Mouse (Mus musculus): Measurements from ENCODE around the gene Nrg3.

DNA sequence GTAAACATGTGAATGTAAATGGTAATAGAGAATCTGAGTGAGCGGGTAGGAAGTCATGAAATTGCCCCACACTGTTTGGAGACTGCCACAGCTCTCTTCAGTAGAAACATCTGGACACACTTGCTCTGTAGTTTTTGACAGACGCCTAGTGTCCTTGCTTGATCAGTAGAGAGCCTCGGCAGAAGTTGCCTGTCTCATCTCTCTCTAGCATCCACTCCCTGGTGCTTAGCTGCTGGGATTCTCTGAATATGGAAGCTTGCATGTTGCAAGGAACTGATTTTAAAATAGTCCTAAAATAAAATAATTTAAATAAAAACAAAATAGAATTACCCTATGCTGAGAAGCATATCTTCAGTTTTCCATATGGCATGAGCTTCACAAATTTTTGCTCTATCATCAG is 675.9 kb downstream of the Nrg3 start:
- TF ChIP-seq POLR2A (IDR thresholded peaks at IDR 0.05; ENCODE audit: borderline replicate concordance, extremely low read depth, low read depth, low read length) (no peak), CTCF (IDR thresholded peaks at IDR 0.05; ENCODE audit: insufficient read depth, low read length) (no peak)
